Mouse (Mus musculus): ENCODE data around the gene Spsb4. TPM values are rescaled to one million over a fixed set of nuclear protein-coding genes. Genes with fewer than 3 reads are reported as not detected.
A peak's percentile ranks its signal among the peaks of the same experiment; 100 is the strongest.
"Not testable (repeated sequence)": the region's sequence is repeated elsewhere in the genome, so short reads cannot be mapped to it uniquely, and the experiment has no call there.

Spsb4 gene
- total RNA-seq, 1 experiment from 2014 or later = not detected

DNA sequence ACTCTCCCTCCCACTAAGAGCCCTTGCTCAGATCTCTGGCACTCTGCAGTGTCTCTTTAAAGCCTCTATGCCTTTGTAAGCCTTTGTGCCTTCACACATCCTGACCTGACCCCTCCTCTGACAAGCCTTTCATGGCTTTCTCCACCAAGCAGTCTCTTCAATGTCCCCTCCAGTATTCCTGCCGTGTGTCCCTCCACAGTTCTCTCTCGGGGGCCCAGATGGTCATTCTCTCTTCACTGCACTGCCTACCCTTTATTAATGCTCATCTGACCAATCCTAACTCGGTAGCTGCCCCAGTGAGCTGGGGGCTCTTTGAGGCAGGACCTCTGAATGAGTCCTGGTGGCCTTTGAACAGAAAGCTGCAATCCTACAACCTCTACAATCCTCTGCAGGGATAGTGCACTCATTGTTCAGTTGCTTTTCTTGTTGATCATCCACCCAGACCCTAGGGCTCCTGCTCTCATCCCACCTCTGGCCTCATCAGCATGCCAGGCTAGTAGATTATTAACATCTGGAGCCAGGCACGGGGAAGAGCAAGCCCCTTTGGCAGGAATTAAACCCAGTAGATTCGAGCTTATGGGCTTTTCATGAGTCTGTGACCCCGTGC is 60.5 kb downstream of the Spsb4 start:
- ATAC-seq (ENCODE audit: extremely low read depth, insufficient number of reproducible peaks, low FRiP score, poor library complexity, severe bottlenecking) = no peak

GRCm38 (mm10) chr9:96957298-96957865 is 61.3 kb downstream of the Spsb4 start:
- ATAC-seq (ENCODE audit: extremely low read depth, insufficient number of reproducible peaks, low FRiP score, poor library complexity, severe bottlenecking) = no peak

DNA sequence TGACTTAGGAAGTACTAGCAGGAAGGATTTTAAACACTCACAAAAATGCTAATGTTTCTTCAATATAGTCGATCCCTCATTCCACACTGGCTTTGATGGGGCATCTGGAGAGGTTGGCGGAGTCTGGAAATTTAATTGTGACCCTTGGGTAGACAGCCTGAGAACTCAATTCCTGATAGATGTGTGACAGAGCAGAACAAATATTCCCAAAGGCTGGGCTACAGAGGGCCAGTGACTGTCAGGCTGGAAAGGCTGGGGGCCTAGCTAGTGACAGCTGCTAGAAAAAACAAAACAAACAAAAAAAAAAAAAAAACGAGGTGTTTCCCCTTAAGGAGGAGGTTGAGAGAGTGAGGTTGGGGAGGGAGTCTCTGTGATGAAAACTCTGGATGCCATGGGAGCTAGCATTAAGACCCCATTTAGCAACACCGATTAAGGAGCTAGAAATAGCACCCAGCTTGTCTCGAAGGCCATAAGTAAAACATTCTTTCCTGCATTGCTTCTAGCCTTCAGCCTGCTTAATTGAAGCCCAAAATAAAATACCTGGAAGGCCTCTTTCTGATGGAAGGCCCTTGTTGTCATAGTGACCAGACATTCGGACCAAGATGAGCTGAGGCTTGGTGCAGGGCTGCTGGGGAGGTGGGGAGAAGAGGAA is 61.9 kb downstream of the Spsb4 start:
- ATAC-seq (ENCODE audit: extremely low read depth, insufficient number of reproducible peaks, low FRiP score, poor library complexity, severe bottlenecking) = no peak

- ATAC-seq (ENCODE audit: extremely low read depth, insufficient number of reproducible peaks, low FRiP score, poor library complexity, severe bottlenecking) = no peak
These were observed 64.4 kb downstream of the Spsb4 start for GRCm38 (mm10) chr9:96954063-96954809.

- peak; percentile 11; the same call in 1 of the 2 replicates for ATAC-seq (ENCODE audit: extremely low read depth, insufficient number of reproducible peaks, low FRiP score, poor library complexity, severe bottlenecking)
These were observed 65.2 kb downstream of the Spsb4 start for GRCm38 (mm10) chr9:96953443-96953842.

DNA sequence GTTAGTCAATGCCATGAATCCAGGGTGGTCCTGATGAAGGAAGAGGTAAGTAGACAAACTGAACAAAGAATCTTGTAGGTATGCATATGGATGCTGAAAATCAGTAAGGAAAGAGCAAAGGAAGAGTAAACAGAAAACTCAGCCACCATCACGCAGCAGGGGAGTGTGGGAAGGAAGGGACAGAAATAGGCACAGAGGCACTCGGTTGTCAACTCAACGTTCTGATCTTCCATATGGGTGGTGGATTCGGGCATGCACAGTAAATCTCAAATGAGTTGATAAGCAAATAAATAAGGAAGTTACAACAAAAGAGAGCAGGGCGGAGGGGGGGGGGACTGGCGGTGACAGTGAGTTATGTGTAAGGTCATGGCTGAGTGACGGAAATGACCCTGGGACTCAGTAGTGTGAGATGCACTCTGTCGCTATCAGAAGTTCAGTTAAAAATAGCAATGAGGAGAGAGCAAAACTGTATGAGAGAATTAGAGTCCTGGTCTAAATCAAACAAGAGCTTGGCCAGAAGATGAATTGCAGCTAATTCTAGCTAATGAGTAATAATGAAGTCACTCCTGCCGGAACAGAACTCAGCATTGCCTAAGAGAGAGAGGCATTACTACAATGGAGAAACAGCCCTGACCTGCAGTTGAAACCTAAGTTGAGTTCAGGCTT is 66.2 kb downstream of the Spsb4 start:
- no peak for ATAC-seq (ENCODE audit: extremely low read depth, insufficient number of reproducible peaks, low FRiP score, poor library complexity, severe bottlenecking)

DNA sequence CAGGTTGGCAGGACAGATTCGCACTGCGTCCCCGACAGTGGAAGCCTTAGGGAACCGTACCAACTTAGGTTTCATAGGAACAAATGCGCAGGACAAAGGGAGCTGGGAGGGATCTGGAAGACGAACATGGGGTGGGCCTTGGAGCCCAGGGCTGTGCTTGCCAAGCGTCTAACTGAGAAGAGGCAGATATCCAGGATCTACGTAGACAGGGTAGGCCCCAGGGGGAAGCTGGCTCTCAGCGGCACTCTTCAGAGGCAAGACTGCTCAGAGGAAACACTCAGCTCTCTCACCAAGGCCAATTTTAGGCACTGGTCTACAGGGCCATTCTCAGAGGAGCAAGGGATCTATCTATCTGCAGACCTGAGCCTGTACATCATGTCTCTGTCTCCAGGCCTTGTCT is 69.1 kb downstream of the Spsb4 start:
- ATAC-seq (ENCODE audit: extremely low read depth, insufficient number of reproducible peaks, low FRiP score, poor library complexity, severe bottlenecking) = no peak

GRCm38 (mm10) chr9:96948546-96948945 is 70.1 kb downstream of the Spsb4 start:
- ATAC-seq (ENCODE audit: extremely low read depth, insufficient number of reproducible peaks, low FRiP score, poor library complexity, severe bottlenecking) = no peak

DNA sequence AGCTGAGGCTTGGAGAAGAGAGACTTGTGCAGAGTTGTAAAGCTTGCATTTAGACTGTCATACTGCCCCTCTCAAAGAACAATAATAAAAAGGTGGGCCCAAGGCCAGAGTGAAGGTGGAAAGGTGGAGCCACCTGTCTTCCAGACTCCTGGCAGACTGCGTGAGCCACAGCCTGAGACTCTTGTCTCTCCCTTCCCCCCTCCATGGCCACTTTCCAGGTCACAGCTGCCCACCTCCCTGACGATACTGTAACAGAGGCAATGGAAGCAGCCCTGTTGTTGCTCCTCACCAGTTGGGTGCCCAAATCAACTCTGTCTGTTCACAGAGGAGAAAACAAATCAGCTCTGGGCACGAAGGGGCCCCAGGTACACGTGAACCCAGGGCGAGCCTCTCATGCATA is 71.5 kb downstream of the Spsb4 start:
- ATAC-seq (ENCODE audit: extremely low read depth, insufficient number of reproducible peaks, low FRiP score, poor library complexity, severe bottlenecking) = no peak

- no peak for ATAC-seq (ENCODE audit: extremely low read depth, insufficient number of reproducible peaks, low FRiP score, poor library complexity, severe bottlenecking)
These were observed 74.1 kb downstream of the Spsb4 start for GRCm38 (mm10) chr9:96944517-96944916.

DNA sequence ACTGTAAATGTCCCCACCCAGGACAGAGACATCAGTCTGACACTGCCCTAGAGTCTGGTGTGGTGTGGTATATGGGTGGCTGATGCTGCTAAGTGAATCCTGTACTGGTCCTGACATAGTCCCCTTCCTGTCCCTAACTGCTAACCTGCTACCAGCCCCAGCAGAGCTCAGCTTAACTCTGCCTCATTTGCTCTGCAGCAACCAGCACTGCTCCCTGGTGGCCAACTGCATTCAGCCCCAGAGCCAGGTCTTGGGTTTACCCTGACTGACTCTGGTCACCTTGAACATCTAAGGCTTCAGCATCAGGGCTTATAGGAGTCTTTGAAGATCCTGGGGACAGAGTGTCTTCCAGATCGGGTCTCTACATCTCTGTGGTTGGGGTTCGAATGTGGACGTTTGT is 75.7 kb downstream of the Spsb4 start:
- ATAC-seq (ENCODE audit: extremely low read depth, insufficient number of reproducible peaks, low FRiP score, poor library complexity, severe bottlenecking) = 0 out of 2 replicates have a peak, but pooled peaks have one; percentile 23

DNA sequence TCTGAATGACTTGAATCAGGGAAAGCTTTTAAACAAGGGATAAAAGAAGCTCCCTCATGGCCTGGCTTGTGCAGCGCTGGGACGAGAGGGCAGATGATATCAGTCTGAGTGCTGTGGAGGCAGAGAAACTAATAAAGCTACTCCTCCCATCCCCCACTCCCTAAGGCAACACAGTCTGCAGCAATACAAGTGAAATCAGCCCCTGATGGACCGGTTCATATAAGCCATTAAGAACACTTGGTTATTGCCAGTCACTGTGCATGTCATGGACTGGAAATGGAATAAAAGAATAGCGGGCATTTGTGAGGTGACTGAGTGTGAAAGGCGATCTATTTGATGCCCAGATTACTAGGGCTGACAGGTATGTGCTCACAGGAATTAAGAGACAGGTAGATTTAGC is 79.8 kb downstream of the Spsb4 start:
- ATAC-seq (ENCODE audit: extremely low read depth, insufficient number of reproducible peaks, low FRiP score, poor library complexity, severe bottlenecking) = no peak

DNA sequence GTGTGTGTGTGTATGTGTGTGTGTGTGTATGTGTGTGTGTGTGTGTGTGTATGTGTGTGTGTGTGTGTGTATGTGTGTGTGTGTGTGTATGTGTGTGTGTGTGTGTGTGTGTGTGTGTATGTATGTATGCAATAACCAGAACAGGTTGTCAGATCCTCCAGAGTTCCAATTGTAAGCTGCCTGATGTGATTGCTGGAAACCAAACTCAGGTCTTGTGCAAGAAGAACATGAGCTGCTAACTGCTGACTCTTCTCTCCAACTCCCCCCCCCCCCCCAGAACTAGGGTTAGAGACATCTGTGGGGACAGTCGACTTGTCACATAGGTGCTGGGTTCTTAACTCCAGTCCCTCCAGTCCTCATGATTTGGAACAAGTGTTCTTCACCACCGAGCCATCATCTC is 82.2 kb downstream of the Spsb4 start:
- ATAC-seq (ENCODE audit: extremely low read depth, insufficient number of reproducible peaks, low FRiP score, poor library complexity, severe bottlenecking) = not testable (repeated sequence)

- peak; percentile 63; the same call in 1 of the 2 replicates for ATAC-seq (ENCODE audit: extremely low read depth, insufficient number of reproducible peaks, low FRiP score, poor library complexity, severe bottlenecking)
These were observed 82.9 kb downstream of the Spsb4 start for GRCm38 (mm10) chr9:96935556-96936300.

DNA sequence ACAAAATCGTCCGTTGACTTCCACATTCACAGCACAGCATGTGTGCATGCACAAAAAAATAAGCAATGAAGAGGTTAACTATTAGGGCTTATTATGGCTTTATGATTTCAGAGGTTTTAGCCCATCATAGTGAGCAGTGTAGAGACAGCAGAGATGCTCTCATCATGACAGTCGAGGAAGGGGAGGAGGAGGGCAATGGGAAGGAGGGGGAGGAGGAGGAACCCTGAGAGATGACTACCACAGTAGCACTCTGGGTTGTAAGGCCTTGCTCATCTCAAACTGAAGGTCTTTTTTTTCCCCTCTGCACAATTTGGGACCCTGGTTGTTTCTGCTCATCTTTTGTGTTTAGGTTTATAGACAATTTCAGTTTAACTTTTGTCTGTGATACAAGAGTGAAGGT is 83.8 kb downstream of the Spsb4 start:
- ATAC-seq (ENCODE audit: extremely low read depth, insufficient number of reproducible peaks, low FRiP score, poor library complexity, severe bottlenecking) = no peak

- no peak for ATAC-seq (ENCODE audit: extremely low read depth, insufficient number of reproducible peaks, low FRiP score, poor library complexity, severe bottlenecking)
These were observed 85.9 kb downstream of the Spsb4 start for GRCm38 (mm10) chr9:96932751-96933150.

DNA sequence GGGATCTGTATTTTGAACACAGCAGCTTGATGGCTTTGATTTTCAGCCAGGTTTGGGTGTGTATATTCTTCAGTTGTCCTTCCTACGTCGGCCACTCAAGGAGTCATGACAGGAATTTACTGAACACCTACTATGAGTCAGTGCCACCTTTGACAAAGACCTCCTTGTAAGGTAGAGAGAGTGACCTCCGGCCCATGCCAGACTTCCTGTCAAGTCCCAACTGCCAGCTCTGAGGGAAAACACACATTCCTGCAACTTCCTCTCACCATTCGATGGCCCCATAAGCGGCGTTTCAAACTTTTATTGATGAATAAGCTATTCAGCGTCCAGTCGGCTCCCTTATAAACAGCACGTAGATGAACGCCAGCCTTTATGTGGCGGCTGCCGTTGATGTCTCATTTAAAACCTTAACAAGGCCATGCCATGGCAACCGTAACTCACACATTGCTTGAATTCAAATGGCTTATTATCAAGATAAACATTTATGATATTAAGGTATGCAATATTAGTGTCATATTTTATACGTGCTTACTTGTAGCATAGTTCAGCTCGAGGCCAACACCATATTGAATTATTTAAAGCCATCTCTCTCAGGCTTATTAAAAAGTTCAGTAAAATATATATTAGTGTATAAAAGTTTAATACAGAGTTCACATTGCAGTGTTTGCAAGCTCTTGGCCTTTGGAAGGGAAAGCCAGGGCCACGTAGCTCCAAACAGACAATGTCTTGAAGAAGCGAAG is 94.9 kb downstream of the Spsb4 start:
- ATAC-seq (ENCODE audit: extremely low read depth, insufficient number of reproducible peaks, low FRiP score, poor library complexity, severe bottlenecking) = no peak

GRCm38 (mm10) chr9:96923119-96923518 is 95.5 kb downstream of the Spsb4 start:
- ATAC-seq (ENCODE audit: extremely low read depth, insufficient number of reproducible peaks, low FRiP score, poor library complexity, severe bottlenecking) = no peak
